Mouse (Mus musculus) adrenal gland, adult (tissue): Measurements from ENCODE around the gene Tm2d1.

Experiments used
- DNase-seq, 2 experiments: peaks; one replicate each; pipeline ENCODE4 v3.0.0; 2022 to 2023; ENCODE audit warnings: low spot score in 1 of 2; ENCODE audit not compliant: inconsistent age in 2 of 2

Gene Tm2d1

GRCm38 (mm10) chr4:98322223-98322622 is 60.9 kb downstream of the Tm2d1 start:
- peak; percentile 95 to 98 for DNase-seq

GRCm38 (mm10) chr4:98321371-98322111 is 61.6 kb downstream of the Tm2d1 start:
- DNase-seq = peak; percentile 33 to 84

- DNase-seq = peak in 1 of 2 experiments; percentile 26
These were observed 64.3 kb downstream of the Tm2d1 start for GRCm38 (mm10) chr4:98318769-98319168.

- DNase-seq = peak; percentile 18 to 76
These were observed 66.0 kb downstream of the Tm2d1 start for GRCm38 (mm10) chr4:98317149-98317548.
